Mouse (Mus musculus): ENCODE data around the gene H2-Oa. TPM values are rescaled to one million over a fixed set of nuclear protein-coding genes. Genes with fewer than 3 reads are reported as not detected.
A peak's percentile ranks its signal among the peaks of the same experiment; 100 is the strongest.

The H2-Oa gene
- polyA plus RNA-seq, 1 experiment from 2014 or later, result not detected

- H3K27me3 ChIP-seq (ENCODE audit: control insufficient read depth, insufficient read depth, low read length), result peaks cover 1% of the 10 kb centered on the region; the same call in 1 of the 2 replicates
- H3K4me3 ChIP-seq (ENCODE audit: low read depth, low read length), result no peak overlapping the region
- no peak overlapping the region for H3K27ac ChIP-seq (ENCODE audit: low read depth, low read length)
- no peak for ATAC-seq (ENCODE audit: low read depth)
- H3K36me3 ChIP-seq (ENCODE audit: control insufficient read depth, insufficient read depth, low read length), result no peaks in the 10 kb centered on the region
- H3K4me2 ChIP-seq (ENCODE audit: low read depth, low read length), result no peak overlapping the region
- no peaks in the 10 kb centered on the region for H3K9me3 ChIP-seq (ENCODE audit: control insufficient read depth, low read length)
- 88% methylated on average over 11 of the region's 11 CpGs for WGBS
- peaks cover 4% of the 10 kb centered on the region; the same call in 1 of the 2 replicates for H3K4me1 ChIP-seq (ENCODE audit: control insufficient read depth, insufficient read depth, low read length)
- no peak overlapping the region for H3K9ac ChIP-seq (replicated peaks; ENCODE audit: low read depth, low read length)
These were observed 41.1 kb downstream of the H2-Oa start for GRCm38 (mm10) chr17:34133289-34133688.

DNA sequence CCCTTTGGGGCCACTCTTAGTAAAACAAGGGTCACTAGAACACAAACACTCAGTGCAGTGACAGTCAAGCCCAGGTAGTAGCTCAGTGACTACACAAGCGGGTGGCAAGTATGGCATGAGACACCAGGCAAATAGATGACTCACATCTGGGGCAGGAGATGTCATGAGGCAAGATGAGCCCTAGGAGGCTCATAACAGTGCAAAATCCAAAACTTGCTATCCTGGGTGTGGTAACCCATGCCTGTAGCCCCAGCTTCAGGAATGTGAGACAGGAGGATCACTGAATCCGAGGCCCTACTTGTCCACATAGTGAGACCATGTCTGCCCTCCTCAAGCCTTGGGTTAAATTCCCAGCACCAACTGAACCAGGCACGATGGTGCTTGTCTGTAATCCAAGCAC, 42.3 kb downstream of the H2-Oa start:
- Histone ChIP-seq H3K27ac (ENCODE audit: low read depth, low read length) (no peak overlapping the region), H3K4me1 (ENCODE audit: control insufficient read depth, insufficient read depth, low read length) (0 out of 2 replicates have a peak, but pooled peaks cover under 1% of the 10 kb centered on the region), H3K4me3 (ENCODE audit: low read depth, low read length) (no peak overlapping the region), H3K27me3 (ENCODE audit: control insufficient read depth, insufficient read depth, low read length) (peaks cover 12% of the 10 kb centered on the region), H3K9ac (replicated peaks; ENCODE audit: low read depth, low read length) (no peak overlapping the region), H3K9me3 (ENCODE audit: control insufficient read depth, low read length) (no peaks in the 10 kb centered on the region), H3K4me2 (ENCODE audit: low read depth, low read length) (no peak overlapping the region), H3K36me3 (ENCODE audit: control insufficient read depth, insufficient read depth, low read length) (no peaks in the 10 kb centered on the region)
- no peak for ATAC-seq (ENCODE audit: low read depth)
- WGBS, result 87% methylated on average over 3 of the region's 3 CpGs

- Histone ChIP-seq H3K36me3 (ENCODE audit: control insufficient read depth, insufficient read depth, low read length) (no peaks in the 10 kb centered on the region), H3K4me3 (ENCODE audit: low read depth, low read length) (peak overlapping the region; percentile 19), H3K27ac (ENCODE audit: low read depth, low read length) (no peak overlapping the region), H3K27me3 (ENCODE audit: control insufficient read depth, insufficient read depth, low read length) (peaks cover 21% of the 10 kb centered on the region), H3K4me2 (ENCODE audit: low read depth, low read length) (peak overlapping the region; percentile 62), H3K9me3 (ENCODE audit: control insufficient read depth, low read length) (no peaks in the 10 kb centered on the region), H3K4me1 (ENCODE audit: control insufficient read depth, insufficient read depth, low read length) (0 out of 2 replicates have a peak, but pooled peaks cover 3% of the 10 kb centered on the region), H3K9ac (replicated peaks; ENCODE audit: low read depth, low read length) (0 out of 2 replicates have a peak overlapping the region, but pooled peaks have one; percentile 7)
- peak; percentile 97 for ATAC-seq (ENCODE audit: low read depth)
- 7% methylated on average over 31 of the region's 31 CpGs for WGBS
These were observed 43.4 kb downstream of the H2-Oa start for GRCm38 (mm10) chr17:34135297-34136224.

DNA sequence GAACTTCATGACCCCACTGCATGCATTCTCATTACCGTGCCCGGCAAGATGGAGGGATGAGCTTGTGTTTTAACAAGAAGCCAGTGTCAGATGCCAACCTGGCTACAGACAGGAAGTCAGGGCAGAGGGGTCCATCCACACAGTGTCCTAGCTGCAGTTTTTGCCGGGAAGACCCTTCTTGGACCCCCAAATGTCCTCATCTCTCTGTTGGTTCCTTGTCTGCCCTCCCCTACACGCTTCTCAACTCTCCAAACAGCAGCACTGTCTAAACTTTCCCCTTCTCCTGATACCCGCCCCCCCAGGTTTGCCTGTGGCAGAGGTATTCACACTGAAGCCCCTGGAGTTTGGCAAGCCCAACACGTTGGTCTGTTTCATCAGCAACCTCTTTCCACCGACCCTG, 45.5 kb downstream of the H2-Oa start:
- WGBS, result 76% methylated on average over 7 of the region's 7 CpGs
- Histone ChIP-seq H3K4me2 (ENCODE audit: low read depth, low read length) (no peak overlapping the region), H3K9ac (replicated peaks; ENCODE audit: low read depth, low read length) (no peak overlapping the region), H3K36me3 (ENCODE audit: control insufficient read depth, insufficient read depth, low read length) (no peaks in the 10 kb centered on the region), H3K27ac (ENCODE audit: low read depth, low read length) (no peak overlapping the region), H3K4me3 (ENCODE audit: low read depth, low read length) (no peak overlapping the region), H3K27me3 (ENCODE audit: control insufficient read depth, insufficient read depth, low read length) (peaks cover 21% of the 10 kb centered on the region), H3K9me3 (ENCODE audit: control insufficient read depth, low read length) (no peaks in the 10 kb centered on the region), H3K4me1 (ENCODE audit: control insufficient read depth, insufficient read depth, low read length) (0 out of 2 replicates have a peak, but pooled peaks cover 3% of the 10 kb centered on the region)
- ATAC-seq (ENCODE audit: low read depth), result no peak

GRCm38 (mm10) chr17:34138655-34139054, 46.5 kb downstream of the H2-Oa start:
- H3K27ac ChIP-seq (ENCODE audit: low read depth, low read length), result no peak overlapping the region
- peaks cover 21% of the 10 kb centered on the region for H3K27me3 ChIP-seq (ENCODE audit: control insufficient read depth, insufficient read depth, low read length)
- H3K36me3 ChIP-seq (ENCODE audit: control insufficient read depth, insufficient read depth, low read length), result no peaks in the 10 kb centered on the region
- H3K4me1 ChIP-seq (ENCODE audit: control insufficient read depth, insufficient read depth, low read length), result 0 out of 2 replicates have a peak, but pooled peaks cover 3% of the 10 kb centered on the region
- H3K4me3 ChIP-seq (ENCODE audit: low read depth, low read length), result no peak overlapping the region
- H3K4me2 ChIP-seq (ENCODE audit: low read depth, low read length), result no peak overlapping the region
- no peak overlapping the region for H3K9ac ChIP-seq (replicated peaks; ENCODE audit: low read depth, low read length)
- H3K9me3 ChIP-seq (ENCODE audit: control insufficient read depth, low read length), result no peaks in the 10 kb centered on the region
- ATAC-seq (ENCODE audit: low read depth), result no peak
- WGBS, result 80% methylated on average over 7 of the region's 7 CpGs

- Histone ChIP-seq H3K4me1 (ENCODE audit: control insufficient read depth, insufficient read depth, low read length) (0 out of 2 replicates have a peak, but pooled peaks cover 3% of the 10 kb centered on the region), H3K27me3 (ENCODE audit: control insufficient read depth, insufficient read depth, low read length) (peaks cover 21% of the 10 kb centered on the region), H3K9me3 (ENCODE audit: control insufficient read depth, low read length) (no peaks in the 10 kb centered on the region), H3K4me2 (ENCODE audit: low read depth, low read length) (peak overlapping the region; percentile 40), H3K9ac (replicated peaks; ENCODE audit: low read depth, low read length) (no peak overlapping the region; the same call in 1 of the 2 replicates), H3K36me3 (ENCODE audit: control insufficient read depth, insufficient read depth, low read length) (no peaks in the 10 kb centered on the region), H3K27ac (ENCODE audit: low read depth, low read length) (no peak overlapping the region), H3K4me3 (ENCODE audit: low read depth, low read length) (peak overlapping the region; percentile 18)
- WGBS, result 1% methylated on average over 16 of the region's 16 CpGs
- ATAC-seq (ENCODE audit: low read depth), result no peak
These were observed 47.3 kb downstream of the H2-Oa start for GRCm38 (mm10) chr17:34139416-34139815.

- ATAC-seq (ENCODE audit: low read depth), result no peak
- Histone ChIP-seq H3K4me2 (ENCODE audit: low read depth, low read length) (no peak overlapping the region), H3K27me3 (ENCODE audit: control insufficient read depth, insufficient read depth, low read length) (peaks cover 21% of the 10 kb centered on the region), H3K9me3 (ENCODE audit: control insufficient read depth, low read length) (no peaks in the 10 kb centered on the region), H3K27ac (ENCODE audit: low read depth, low read length) (no peak overlapping the region), H3K4me1 (ENCODE audit: control insufficient read depth, insufficient read depth, low read length) (0 out of 2 replicates have a peak, but pooled peaks cover 3% of the 10 kb centered on the region), H3K9ac (replicated peaks; ENCODE audit: low read depth, low read length) (no peak overlapping the region), H3K4me3 (ENCODE audit: low read depth, low read length) (no peak overlapping the region), H3K36me3 (ENCODE audit: control insufficient read depth, insufficient read depth, low read length) (no peaks in the 10 kb centered on the region)
- 12% methylated on average over 5 of the region's 5 CpGs for WGBS
These were observed 48.1 kb downstream of the H2-Oa start for GRCm38 (mm10) chr17:34140240-34140639.

GRCm38 (mm10) chr17:34141448-34141847, 49.3 kb downstream of the H2-Oa start:
- H3K27me3 ChIP-seq (ENCODE audit: control insufficient read depth, insufficient read depth, low read length), result peaks cover 21% of the 10 kb centered on the region
- no peaks in the 10 kb centered on the region for H3K9me3 ChIP-seq (ENCODE audit: control insufficient read depth, low read length)
- H3K4me3 ChIP-seq (ENCODE audit: low read depth, low read length), result no peak overlapping the region
- no peak for ATAC-seq (ENCODE audit: low read depth)
- H3K4me2 ChIP-seq (ENCODE audit: low read depth, low read length), result no peak overlapping the region
- H3K27ac ChIP-seq (ENCODE audit: low read depth, low read length), result no peak overlapping the region
- 0 out of 2 replicates have a peak, but pooled peaks cover 3% of the 10 kb centered on the region for H3K4me1 ChIP-seq (ENCODE audit: control insufficient read depth, insufficient read depth, low read length)
- H3K36me3 ChIP-seq (ENCODE audit: control insufficient read depth, insufficient read depth, low read length), result no peaks in the 10 kb centered on the region
- WGBS, result 51% methylated on average over 4 of the region's 4 CpGs
- no peak overlapping the region for H3K9ac ChIP-seq (replicated peaks; ENCODE audit: low read depth, low read length)

DNA sequence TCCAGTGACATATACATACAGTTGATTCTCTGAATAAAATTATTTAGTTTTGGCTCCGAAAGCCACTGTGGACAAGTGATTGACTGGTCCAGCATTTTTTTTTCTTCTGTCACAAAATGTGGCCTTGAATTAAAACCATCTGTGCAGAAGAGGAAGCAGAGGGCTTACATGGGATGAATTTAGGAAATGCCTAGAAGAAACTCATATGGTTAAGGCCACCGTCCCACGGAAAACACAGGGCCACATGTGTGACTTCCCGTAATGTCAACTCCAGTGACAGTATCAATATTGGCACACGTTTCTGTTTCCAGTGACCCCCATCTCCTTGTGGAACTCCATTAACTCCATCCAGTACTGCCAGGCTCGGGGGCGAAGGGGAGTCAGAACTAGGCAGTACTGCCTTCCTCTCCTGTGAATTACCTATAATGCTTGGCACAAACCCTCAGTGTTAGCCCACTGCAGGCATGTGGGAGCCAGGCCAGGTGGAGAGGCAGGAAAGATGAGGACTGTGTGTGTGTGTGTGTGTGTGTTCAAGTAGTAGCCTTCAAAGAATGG, 50.4 kb downstream of the H2-Oa start:
- Histone ChIP-seq H3K9me3 (ENCODE audit: control insufficient read depth, low read length) (no peaks in the 10 kb centered on the region), H3K4me3 (ENCODE audit: low read depth, low read length) (no peak overlapping the region), H3K27ac (ENCODE audit: low read depth, low read length) (no peak overlapping the region), H3K9ac (replicated peaks; ENCODE audit: low read depth, low read length) (no peak overlapping the region), H3K27me3 (ENCODE audit: control insufficient read depth, insufficient read depth, low read length) (peaks cover 21% of the 10 kb centered on the region), H3K4me1 (ENCODE audit: control insufficient read depth, insufficient read depth, low read length) (0 out of 2 replicates have a peak, but pooled peaks cover 3% of the 10 kb centered on the region), H3K4me2 (ENCODE audit: low read depth, low read length) (no peak overlapping the region), H3K36me3 (ENCODE audit: control insufficient read depth, insufficient read depth, low read length) (no peaks in the 10 kb centered on the region)
- no peak for ATAC-seq (ENCODE audit: low read depth)
- WGBS, result 82% methylated on average over 7 of the region's 7 CpGs
